Mouse (Mus musculus): ENCODE measurements around the gene Adamts12. TPM values are rescaled to one million over a fixed set of nuclear protein-coding genes. Genes with fewer than 3 reads are reported as not detected.

Adamts12 gene
- total RNA-seq, 1 experiment from 2014 or later, result 16.4 TPM

DNA sequence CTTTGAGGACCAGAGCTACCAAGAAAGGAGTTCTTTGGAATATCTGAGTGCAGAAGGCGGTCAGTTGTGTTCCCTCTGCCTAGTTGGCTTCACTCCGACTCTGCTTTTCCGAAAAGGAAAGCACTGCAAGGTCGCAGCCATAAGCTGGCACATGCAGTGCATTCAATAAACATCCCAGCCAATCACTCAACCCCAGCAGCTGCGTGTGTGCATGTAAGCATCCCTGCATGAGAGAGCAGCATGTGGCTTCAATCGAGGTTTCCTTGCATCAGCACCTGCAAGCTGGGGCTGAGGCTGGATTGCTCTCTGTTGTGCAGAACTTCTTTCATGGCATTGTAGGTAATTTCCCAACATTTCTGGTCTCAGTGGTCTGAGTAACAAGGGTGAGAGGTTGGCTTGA, 230.4 kb downstream of the Adamts12 start:
- DNase-seq, result peak; percentile 7

DNA sequence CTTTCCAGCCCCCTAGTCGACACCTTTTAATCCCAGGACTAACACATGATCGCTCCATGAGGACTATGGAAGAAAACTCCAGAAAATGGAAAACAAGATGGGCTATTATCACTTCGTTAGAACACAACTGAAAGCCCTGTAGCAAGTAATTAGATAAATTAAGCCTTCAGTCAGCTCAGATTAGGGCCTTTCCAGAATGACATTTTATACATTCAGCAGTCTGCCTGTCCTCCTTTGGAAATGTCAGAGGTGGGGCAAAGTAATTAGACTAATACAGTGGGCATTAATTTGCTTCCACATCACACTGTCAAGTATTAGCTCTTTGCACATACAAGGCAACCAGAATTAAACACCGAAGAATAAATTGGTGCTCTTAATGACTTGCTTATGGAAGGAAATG, 233.4 kb downstream of the Adamts12 start:
- DNase-seq, result no peak

DNA sequence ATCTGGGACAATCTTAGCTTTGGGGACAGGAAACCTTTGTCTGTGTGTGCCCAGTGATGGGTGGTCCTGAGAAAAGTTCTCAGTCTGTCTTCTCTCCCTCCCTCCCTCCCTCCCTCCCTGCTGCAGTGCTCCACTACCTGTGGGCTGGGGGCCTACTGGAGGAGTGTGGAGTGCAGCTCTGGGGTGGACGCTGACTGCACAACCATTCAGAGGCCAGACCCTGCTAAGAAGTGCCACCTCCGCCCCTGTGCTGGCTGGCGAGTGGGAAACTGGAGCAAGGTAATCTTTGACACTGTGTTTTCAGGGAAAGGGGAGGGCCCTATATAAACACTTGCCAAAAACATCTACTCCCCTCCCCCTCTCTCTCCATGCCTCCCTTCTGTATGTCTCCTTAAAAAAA, 252.5 kb downstream of the Adamts12 start:
- DNase-seq, result no peak

DNA sequence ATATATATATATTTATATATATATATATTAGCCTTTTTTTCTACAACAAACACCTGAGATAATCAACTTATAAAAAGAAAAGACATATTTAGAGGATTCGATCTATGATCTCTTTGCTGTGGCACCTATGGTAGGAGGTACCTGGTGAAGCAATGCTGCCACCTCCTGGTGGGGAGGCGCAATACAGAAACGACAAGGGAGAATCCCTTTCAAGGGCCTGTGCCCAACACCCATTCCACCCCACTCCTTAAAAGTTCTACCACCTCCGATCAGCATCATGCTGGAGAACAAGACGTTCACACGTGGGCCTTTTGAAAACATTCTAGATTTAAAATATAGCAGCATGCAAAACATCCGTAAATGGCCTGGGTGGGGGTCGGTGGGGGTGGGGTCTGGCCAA, 255.9 kb downstream of the Adamts12 start:
- peak; percentile 75 for DNase-seq

DNA sequence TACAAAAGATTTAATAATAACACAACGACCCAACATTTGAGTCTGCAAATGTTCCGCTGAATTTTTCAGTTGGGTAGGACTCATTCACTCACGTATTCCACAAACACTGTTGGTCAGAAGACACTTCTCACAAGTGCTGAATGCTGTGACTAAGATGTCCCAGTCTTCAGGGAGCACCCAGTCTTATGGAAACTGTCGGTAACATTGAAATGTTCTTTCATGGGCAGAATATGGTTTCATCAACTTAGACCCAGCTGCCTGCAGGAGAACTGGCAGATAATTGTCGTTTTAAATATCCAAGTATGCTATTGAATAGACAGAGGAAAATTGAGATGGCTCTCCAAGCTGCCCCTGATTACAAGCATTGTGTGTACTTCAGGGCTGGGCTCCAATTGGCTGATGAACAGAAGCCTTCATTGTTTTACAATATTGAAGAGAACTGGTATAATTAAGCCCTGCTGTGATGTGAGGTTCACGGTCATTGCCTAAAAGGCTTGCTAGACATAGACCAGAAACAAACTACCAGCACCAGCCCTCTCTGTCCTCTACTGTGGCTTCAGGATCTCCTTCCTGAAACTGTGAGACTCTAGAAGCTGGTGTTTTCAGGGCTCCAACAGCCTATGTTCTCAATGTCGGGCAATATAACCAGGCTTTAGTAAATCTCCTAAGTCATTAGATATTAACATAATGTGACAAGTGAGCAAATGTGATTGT, 275.0 kb downstream of the Adamts12 start:
- DNase-seq, result no peak

DNA sequence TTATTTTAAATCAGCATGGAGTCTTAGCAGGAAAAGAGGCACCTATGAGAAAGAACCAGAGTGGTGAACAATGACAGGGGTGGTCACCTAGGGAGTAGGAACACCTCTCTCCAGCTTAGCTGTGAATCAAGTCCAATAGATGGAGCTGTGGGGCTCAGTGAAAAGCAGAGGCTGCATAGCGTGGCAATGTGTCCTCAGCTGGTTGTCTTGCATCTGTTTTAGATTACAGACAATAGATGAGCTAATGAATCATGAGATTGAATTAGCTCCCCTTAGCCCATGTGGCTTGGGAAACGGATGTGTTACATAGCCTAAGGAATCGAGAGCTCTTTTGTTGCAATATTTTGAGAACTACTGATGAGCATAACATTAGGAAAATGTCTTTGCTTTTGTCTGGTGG, 291.3 kb downstream of the Adamts12 start:
- DNase-seq, result peak; percentile 9

DNA sequence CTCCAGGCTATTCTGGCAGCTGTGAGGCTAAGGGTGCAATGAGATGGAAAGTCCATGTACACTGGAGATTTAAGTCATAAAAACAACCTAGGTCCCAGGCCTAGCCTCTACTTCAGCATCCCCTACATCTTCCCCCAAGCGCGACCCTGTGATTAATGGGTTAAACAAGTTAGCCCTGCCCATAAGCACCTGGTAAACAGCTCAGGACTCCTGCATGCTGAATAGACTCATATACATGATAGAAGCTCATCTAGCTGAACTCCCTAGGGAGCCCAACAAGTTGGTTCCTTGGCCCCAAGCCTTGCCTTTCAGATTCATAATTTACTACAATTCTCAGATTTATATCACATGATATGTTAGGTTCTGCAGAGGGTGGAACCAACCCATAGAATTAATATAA, 292.9 kb downstream of the Adamts12 start:
- no peak for DNase-seq

DNA sequence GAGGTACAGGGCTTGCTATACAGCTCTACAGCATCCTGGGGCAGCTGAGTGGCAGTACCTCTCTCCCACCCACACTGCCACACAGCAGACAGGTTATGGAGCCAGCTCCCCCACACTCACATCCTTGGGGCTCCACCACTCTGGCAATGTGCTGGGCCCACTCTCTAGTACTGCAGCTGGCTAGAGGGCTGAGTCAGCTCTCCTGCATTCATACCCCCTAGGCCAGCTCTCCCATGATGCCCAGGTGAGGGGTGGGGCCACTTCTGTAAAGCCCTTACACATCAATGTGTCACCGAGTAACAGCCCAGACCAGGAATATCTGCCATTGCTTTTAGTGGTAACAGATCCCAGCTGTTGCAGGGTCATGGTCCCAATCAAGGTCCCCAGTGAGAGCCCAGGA, 296.3 kb downstream of the Adamts12 start:
- DNase-seq, result no peak

DNA sequence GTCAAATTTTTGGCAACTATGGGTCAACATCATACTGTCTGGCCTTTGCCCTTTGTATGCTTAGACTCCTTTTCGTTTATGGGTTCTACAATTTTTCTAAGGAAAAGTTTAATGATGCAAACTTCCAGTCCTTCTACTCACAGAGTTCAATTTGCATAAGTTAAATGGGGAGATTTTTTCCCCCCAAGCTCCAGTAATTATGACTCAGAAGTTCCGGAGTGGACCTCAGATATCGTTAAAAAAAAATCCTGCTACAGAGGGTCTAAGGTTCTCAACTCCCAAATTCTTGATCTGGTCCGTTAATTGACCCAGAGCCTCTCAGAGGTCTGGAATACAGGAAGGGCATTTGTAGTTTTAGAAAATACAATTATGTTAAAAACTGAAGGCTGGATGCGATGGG, 297.2 kb downstream of the Adamts12 start:
- DNase-seq, result no peak

DNA sequence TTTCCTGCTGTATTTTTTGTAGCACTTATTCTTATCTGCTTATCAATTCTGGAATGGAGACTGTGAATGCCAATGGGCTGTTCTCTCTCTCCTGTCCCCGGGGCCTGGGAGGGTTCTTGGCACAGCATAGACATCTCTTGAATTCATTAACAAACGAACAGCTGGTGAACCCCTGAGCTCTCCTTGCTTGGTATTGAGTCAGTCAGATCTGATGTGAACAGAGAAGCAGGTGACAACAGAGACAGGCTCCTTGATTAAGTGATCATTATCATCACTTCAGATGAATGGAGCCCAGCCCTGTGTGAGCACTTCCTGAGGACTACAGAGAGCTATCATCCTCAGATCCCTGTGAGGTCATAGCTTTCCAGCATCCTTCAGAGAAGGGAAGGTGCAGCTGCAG, 299.5 kb downstream of the Adamts12 start:
- DNase-seq, result no peak

DNA sequence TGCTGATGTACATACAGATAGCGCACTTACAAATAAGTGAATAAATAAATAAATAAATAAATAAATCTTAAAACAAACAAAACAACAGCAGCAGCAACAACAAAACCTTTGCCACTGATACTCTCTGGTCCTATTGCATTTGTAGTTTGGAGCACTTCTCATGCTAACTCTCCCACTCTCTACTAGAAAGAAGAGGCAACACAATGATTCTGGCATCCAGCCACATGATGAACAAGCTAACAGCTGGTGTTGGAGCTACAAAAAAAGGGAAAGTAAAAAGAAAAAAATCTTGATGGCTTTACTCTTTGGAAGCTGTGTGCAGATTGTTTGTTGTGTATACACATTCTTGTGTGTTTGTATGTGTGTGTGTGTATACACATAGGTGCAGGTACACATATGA, 300.2 kb downstream of the Adamts12 start:
- DNase-seq, result no peak

DNA sequence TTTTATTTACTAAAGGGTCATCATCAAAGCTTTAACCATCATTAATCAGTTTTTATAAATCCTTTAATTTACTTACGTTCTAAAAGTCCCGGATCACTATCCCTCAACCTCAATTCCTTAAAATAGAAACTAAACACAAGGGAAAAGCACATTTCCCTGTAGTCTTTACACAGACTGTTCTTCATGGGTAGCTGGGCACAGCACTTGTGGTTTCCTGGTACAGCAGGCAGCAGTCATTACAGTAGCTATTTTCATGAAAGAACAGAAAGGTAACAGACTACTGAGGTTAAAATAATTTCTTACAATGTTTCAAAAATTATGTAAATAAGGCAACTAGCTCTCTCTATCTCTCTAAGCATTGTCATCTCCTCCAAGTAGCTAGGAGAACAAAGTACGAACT, 305.0 kb downstream of the Adamts12 start:
- no peak for DNase-seq

DNA sequence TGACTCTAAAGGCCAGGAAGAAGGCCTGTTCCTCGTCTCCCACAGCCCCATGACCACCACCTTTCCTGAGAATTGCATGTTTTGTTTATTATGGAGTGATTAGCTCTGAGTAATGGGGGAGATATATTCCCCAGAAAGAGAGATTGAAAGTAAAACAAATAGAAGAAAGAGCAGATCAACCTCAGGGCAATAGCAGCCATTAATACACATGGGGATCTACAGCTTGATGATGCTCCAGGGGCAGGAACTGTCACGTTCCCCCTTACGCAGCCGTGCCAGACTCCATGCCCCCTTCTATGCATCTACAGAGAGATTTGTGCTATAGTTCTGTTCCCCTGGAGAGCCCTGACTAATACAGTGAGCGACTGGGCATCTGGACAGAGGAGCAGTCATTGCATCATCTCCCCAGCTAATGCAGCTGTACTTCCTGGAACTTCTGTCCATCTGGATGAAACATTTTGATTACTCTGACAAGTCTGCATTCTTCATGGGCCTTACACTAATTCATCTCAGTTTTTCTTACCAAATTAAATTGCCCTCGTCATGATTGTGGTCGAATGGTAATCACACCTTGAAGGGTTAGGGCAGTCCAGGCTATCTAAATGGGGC, 306.0 kb downstream of the Adamts12 start:
- DNase-seq, result no peak

DNA sequence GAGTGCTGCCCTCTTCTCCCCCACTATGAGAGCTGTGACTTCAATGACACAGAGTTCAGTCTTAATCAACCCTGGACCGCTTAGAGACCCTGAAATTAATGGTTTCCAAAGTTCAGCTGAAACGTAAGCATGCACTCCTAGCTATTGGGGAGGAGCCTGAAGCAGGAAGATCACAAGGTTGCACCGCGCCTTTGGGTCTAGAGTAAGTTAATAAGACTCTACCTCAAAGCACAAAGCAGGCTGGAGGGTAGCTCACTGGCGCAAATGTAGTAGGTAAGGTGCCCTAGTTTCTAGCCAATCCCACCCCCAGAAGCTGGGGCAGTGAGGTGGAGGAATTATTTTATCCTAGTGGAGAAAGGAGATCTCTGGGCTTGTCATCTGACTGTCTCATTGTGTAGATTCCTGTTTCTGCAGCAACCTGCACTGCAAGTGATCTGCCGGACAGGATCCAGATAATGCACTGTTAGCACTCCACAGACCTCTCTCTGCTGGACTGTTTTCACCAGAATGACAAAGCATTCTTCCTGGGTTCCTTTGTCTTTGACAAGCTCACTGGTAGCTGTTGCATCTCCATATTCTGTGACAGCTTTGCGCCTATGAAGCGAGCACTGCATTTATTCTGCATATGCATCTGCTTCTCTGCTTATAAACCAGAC, 315.0 kb downstream of the Adamts12 start:
- no peak for DNase-seq

DNA sequence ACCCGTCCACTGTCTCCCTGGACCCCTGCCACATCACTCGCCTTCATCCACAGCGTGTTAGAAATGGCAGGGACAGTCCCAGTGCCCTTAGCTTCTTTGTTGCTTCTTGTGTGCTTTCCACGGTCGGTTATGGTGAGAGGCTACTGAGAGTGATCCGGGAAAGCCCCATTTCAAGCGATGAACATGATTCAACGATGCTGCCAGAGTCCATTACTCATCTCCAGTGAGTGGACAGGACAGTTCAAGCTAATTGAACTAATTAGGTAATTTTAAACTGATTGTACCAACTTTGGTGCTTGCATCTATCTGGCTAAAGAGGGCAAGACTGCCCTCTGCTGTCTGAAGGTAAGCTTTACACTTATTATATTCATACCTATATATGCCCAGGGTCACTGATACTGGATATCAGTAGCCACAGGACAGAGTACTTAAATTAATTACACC, 315.5 kb downstream of the Adamts12 start:
- DNase-seq, result peak; percentile 25

DNA sequence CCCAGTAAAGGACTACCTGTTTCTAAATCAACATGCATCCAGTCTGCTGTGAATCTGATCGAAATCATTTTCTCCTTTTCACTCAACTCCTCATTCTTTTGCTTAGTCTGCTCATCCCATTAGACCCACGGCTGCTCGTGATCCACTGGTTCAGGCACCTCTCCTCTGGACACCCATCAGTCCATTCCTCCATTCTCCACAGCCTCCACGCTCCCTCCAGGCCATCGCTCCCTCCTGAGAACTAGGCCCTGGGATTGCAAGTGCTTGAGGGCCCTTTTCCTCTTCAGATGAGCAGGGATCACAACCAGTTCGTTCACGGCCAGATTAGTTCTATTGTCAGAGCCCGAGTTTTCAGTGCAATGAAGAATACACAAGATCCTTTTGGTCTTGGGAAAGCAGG, 316.0 kb downstream of the Adamts12 start:
- no peak for DNase-seq

DNA sequence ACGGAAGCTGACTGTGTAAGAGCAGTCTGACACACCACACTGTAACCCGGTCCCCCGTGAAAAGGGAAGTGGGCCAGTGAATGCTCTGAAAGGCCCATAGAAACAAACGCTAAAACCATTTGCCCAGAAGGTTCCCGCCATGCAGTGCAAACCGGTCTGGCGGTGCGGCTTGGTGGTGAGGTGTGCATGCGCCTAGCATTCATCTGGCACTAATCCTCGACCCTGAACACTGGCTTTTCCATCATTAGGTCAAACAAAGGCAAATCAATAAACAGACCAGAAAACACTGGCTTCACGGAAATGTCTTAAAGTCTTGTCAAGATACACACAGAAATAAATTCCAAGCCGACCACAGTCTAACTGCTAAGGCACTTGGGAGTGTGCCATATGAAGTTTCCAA, 318.0 kb downstream of the Adamts12 start:
- no peak for DNase-seq

DNA sequence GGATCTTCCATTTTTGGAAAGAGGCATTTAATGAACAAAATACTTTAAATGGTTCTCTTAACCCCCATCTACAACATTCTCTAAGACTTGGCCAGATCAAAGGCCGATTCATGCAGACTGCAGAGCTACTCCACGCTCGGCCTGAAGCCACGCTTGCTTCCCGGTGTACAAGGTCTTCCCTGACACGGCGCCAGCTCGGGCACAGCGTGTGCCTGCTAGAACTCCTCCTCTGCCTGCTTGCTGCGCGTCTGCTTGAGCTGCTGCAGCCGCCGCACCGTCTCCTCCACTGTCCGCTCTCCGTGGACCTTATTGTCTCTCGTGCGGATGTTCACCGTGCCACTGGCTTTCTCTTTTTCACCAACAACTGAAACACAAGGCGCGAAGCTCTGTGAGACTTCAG, 319.2 kb downstream of the Adamts12 start:
- DNase-seq, result no peak

DNA sequence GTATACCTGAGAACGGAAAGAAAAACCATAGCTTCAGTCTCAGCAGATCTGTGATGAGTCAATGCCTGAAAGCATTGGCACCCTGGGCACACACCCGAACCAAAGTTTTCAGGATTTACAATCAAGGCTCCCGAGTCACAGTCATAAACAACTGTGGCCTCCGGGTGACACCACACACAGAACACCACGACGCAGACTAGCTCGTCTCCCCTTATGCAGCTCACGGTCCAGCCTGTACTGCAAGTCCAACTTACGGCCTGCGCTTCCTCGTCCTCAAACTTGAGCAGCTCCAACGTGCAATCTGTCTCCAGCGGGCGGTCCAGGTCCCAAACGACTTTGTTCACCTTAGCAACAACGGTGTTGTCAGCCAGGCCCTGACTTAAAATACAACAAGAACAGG, 328.3 kb downstream of the Adamts12 start:
- DNase-seq, result no peak

DNA sequence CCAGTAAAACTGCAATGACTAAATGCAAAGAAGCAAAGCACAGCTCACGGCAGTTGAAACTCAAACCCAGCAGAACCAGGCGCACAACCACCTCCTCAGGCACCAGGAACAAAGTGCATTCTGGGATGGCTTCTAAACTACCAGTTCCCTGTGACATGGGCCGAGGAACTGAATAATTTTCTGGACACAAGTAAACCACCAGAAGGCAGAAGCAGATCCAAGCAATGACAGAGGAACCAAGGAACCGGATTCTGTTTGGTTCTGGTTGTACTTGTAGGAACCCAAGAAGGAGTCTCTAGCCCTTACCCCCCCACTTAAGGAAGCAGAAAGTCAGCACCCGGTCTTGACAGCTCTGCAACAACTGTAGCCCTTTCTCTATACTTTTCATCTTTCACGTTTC, 331.8 kb downstream of the Adamts12 start:
- DNase-seq, result no peak
